19 mouse cellular contexts compared by ENCODE assay signal in the genomic region with DNA sequence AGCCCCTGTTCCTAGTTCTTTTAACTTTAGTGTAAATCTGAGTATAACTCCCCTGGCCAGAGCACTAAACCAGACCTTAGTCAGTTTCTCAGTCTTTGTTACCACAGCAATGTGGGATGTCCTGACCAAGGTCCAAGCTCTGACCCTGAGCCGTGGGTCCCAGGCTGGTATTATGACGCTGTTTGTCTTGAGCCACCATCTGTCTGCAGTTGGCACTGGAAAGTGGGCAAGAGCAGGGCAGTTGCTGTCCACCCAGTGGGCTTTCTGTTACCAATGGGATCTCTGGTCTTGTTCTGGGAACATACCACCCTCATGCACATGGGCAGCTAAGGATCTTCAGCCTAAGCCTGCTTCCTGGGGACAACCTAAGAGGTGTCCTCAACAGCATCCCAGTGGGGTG. TPM values are rescaled to one million over a fixed set of nuclear protein-coding genes. Genes with fewer than 3 reads are reported as not detected.
DNase-seq lines count a peak whose midpoint lies in the region; TF ChIP-seq lines count a peak whose summit lies in the region.
"Had no signal": no experiment of that assay in that cellular context is flagged by ENCODE, and none has a peak within 500 bp of the region (broad histone marks: within the 10 kb centered on the region; RNA-seq: fewer than 3 reads in every experiment).

No protein-coding gene starts in this region.

- no peak overlapping the region for H3K4me3 ChIP-seq in cerebellum, adult 2 months (replicated peaks; ENCODE audit: insufficient read depth, low read depth, low read length)
- H3K4me3 ChIP-seq in embryonic fibroblast, embryonic 13.5 days (ENCODE audit: insufficient read depth, low read length): no peak overlapping the region
- H3K4me3 ChIP-seq: embryonic facial prominence, embryonic 12.5 days; embryonic facial prominence, embryonic 15.5 days; erythroblast, embryonic 14.5 days; forebrain, embryonic 12.5 days; forebrain, embryonic 15.5 days; hindbrain, embryonic 12.5 days; hindbrain, embryonic 15.5 days had no signal

- peak overlapping the region; percentile 66; the same call in 1 of the 2 replicates for H3K27ac ChIP-seq in cerebellum, adult 2 months (ENCODE audit: insufficient read depth, low read length)
- peak overlapping the region; percentile 30; the same call in 1 of the 2 replicates for H3K27ac ChIP-seq in embryonic fibroblast, embryonic 13.5 days (ENCODE audit: insufficient read depth, low read length)
- H3K27ac ChIP-seq: embryonic facial prominence, embryonic 12.5 days; embryonic facial prominence, embryonic 15.5 days; forebrain, embryonic 12.5 days; forebrain, embryonic 15.5 days; hindbrain, embryonic 12.5 days; hindbrain, embryonic 15.5 days had no signal

- H3K27me3 ChIP-seq in cerebellum, adult 2 months (ENCODE audit: control insufficient read depth, insufficient read depth, low read length): no peaks in the 10 kb centered on the region
- H3K27me3 ChIP-seq: embryonic facial prominence, embryonic 12.5 days; embryonic facial prominence, embryonic 15.5 days; forebrain, embryonic 15.5 days; hindbrain, embryonic 15.5 days had no signal

- peaks cover 24% of the 10 kb centered on the region for H3K4me1 ChIP-seq in cerebellum, adult 2 months (ENCODE audit: control insufficient read depth, insufficient read depth, low read length)
- peaks cover 11% of the 10 kb centered on the region for H3K4me1 ChIP-seq in embryonic fibroblast, embryonic 13.5 days (ENCODE audit: control insufficient read depth, insufficient read depth, low read length)

- WGBS in cerebellum, adult 2 months: 21% methylated on average over 2 of the region's 2 CpGs

- no peak for TF ChIP-seq POLR2A in cerebellum, adult 2 months (IDR thresholded peaks at IDR 0.05; ENCODE audit: borderline replicate concordance, insufficient read depth, low read length)
- TF ChIP-seq POLR2A in embryonic fibroblast, embryonic 13.5 days (IDR thresholded peaks at IDR 0.05; ENCODE audit: low read depth, low read length): no peak

- no peak for TF ChIP-seq CTCF in cerebellum, adult 2 months (IDR thresholded peaks at IDR 0.05; ENCODE audit: borderline replicate concordance, insufficient read depth, low read depth, low read length)
- TF ChIP-seq CTCF in embryonic fibroblast, embryonic 13.5 days (IDR thresholded peaks at IDR 0.05; ENCODE audit: borderline replicate concordance, insufficient read depth, low read length): no peak

- no peak for DNase-seq in cerebellum, adult 2 months
- no peak for DNase-seq in cerebellum, adult 8-10 months
- peak; percentile 31 to 44 for DNase-seq in cerebellum, postnatal 14 days
- no peak for DNase-seq in cerebellum, adult 11 months
- peak; percentile 8 for DNase-seq in 3134 (ENCODE audit: extremely low read depth, insufficient read length, low spot score)
- DNase-seq in right cerebral cortex, adult 18-20 months: no peak
- DNase-seq: adrenal gland, postnatal 10 days; adrenal gland, postnatal 36 days; gastrocnemius, postnatal 10 days; heart, adult 11 months; kidney, adult 8-10 months had no signal

RNA-seq across cellular contexts. Expression of gene Chid1, which starts 2.9 kb away (rescaled TPM):
- 35.8 and 37.9 TPM in 2 replicates for polyA plus RNA-seq in cerebellum, adult 2 months (2012; rRNA removed)
- 45.8 and 48.7 TPM in 2 replicates for polyA plus RNA-seq in embryonic fibroblast, embryonic 13.5 days (2011; ENCODE audit: insufficient read length, low read depth, missing spikeins)

RNA-seq across cellular contexts. Expression of gene Ap2a2, which starts 19.4 kb away (rescaled TPM):
- polyA plus RNA-seq in cerebellum, adult 2 months (2012; rRNA removed): 94.8 and 96.7 TPM in 2 replicates
- 128 TPM in 2 replicates for polyA plus RNA-seq in embryonic fibroblast, embryonic 13.5 days (2011; ENCODE audit: insufficient read length, low read depth, missing spikeins)

Comparison
In these comparisons a context has a peak if more than half of its experiments do, and no peak if none do; other contexts are left out.
1. DNase-seq: peak in cerebellum, postnatal 14 days (2 of 2) and 3134 (single experiment); none in cerebellum, adult 2 months (0 of 2), cerebellum, adult 8-10 months (single experiment), cerebellum, adult 11 months (single experiment) and right cerebral cortex, adult 18-20 months (single experiment).